Mouse (Mus musculus) G1E (cell line): ENCODE measurements around the gene Cacna2d2.

Source experiments
- CTCF ChIP-seq: IDR thresholded peaks from 2 replicates; pipeline ENCODE4 v1.5.1; 2012; ENCODE audit warnings: low read depth, low read length, inconsistent platforms, mixed read lengths
- GATA1 ChIP-seq: IDR thresholded peaks from 2 replicates; pipeline ENCODE4 v1.6.1; 2012; ENCODE audit warnings: borderline replicate concordance, low read length, inconsistent platforms, mixed read lengths
- POLR2AphosphoS5 ChIP-seq: IDR thresholded peaks from 2 replicates; pipeline ENCODE4 v1.6.1; 2012; ENCODE audit warnings: low read depth, low read length, inconsistent platforms; ENCODE audit not compliant: insufficient replicate concordance
- TAL1 ChIP-seq: conservative IDR thresholded peaks from 2 replicates; pipeline ENCODE4 v1.6.1; 2012; ENCODE audit warnings: low read depth, low read length, inconsistent platforms, mixed read lengths

DNA sequence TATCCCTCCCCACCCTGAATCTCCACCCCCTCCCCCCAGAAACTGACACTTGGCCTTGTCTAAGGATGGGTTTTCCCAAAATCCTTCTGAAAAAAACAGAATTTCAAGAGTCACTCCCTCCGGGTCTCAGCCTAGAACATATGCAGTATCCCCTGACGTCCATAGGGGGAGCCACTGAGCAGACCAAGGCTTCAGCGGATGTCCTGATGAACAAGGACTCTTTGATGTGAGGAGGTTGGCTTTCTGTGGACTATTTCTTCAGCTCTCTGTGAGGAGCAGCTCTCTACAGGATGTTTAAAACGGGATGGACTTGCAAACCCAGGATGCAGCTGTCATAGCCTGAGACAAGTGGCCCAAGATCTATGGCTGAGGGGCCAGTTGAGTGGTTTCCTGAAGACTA lies 53.1 kb downstream of the Cacna2d2 start:
- TF ChIP-seq GATA1 (no peak), CTCF (peak; percentile 60), TAL1 (no peak), POLR2AphosphoS5 (no peak)
